Mouse (Mus musculus) CH12.LX (cell line): ENCODE results near the gene Ctnnd1. TPM values are rescaled to one million over a fixed set of nuclear protein-coding genes. Genes with fewer than 3 reads are reported as not detected.

Experiments used
- DNase-seq: peaks from one replicate; pipeline ENCODE4 v3.0.0-alpha.2; 2013; ENCODE audit errors: extremely low read depth
- H3K27ac ChIP-seq: 2 replicates; pipeline ENCODE4 v1.5.1; 2012; ENCODE audit warnings: low read depth, mild to moderate bottlenecking, control low read depth, moderate library complexity; ENCODE audit not compliant: insufficient read depth
- H3K27me3 ChIP-seq: replicated peaks from 2 replicates; pipeline ENCODE3; 2012; ENCODE audit warnings: inconsistent platforms
- H3K36me3 ChIP-seq, 2 experiments: replicated peaks in 1 of 2; 2 replicates each; pipeline versions ENCODE3 to v1.6.1; 2012; ENCODE audit warnings: inconsistent platforms in 1 of 2, low read length in 1 of 2, mild to moderate bottlenecking in 1 of 2, mixed read lengths in 1 of 2, moderate library complexity in 1 of 2; ENCODE audit not compliant: control insufficient read depth in 1 of 2, insufficient read depth in 1 of 2
- H3K4me1 ChIP-seq, 2 experiments: 2 replicates each; pipeline ENCODE4 v1.6.1; 2012; ENCODE audit warnings: inconsistent platforms in 1 of 2, moderate library complexity in 1 of 2; ENCODE audit not compliant: insufficient read depth in 2 of 2, control insufficient read depth in 1 of 2
- H3K4me2 ChIP-seq: 2 replicates; pipeline ENCODE4 v1.6.1; 2012; ENCODE audit warnings: low read depth, mild to moderate bottlenecking, control low read depth; ENCODE audit not compliant: poor library complexity, insufficient read depth, severe bottlenecking
- H3K4me3 ChIP-seq, 3 experiments: fragments of 150-350 bp in 1 of 3; sonication (generic) in 1 of 3; replicated peaks in 1 of 3; 2 replicates each; pipeline versions ENCODE3 to v1.5.1; 2011 to 2012; ENCODE audit warnings: low read depth in 2 of 3, low read length in 2 of 3, mild to moderate bottlenecking in 2 of 3, moderate library complexity in 2 of 3, control low read depth in 1 of 3, improper control_type of control experiment in 1 of 3, inconsistent platforms in 1 of 3, mixed read lengths in 1 of 3; ENCODE audit not compliant: poor library complexity in 1 of 3
- H3K79me2 ChIP-seq: replicated peaks from 2 replicates; pipeline ENCODE4 v1.6.1; 2012; ENCODE audit warnings: mild to moderate bottlenecking, moderate library complexity; ENCODE audit not compliant: control insufficient read depth, poor library complexity, insufficient read depth, severe bottlenecking; ENCODE audit errors: extremely low read depth
- H3K9ac ChIP-seq: 2 replicates; pipeline ENCODE4 v1.6.1; 2012; ENCODE audit warnings: low read depth, mild to moderate bottlenecking, control low read depth, moderate library complexity; ENCODE audit not compliant: insufficient read depth
- H3K9me3 ChIP-seq: replicated peaks from 2 replicates; pipeline ENCODE3; 2012; ENCODE audit warnings: low read length, inconsistent platforms, mixed read lengths
- BHLHE40 ChIP-seq: IDR thresholded peaks from 2 replicates; pipeline ENCODE4 v1.6.1; 2011; ENCODE audit warnings: mild to moderate bottlenecking, low read depth, low read length, improper control_type of control experiment
- CHD1 ChIP-seq: IDR thresholded peaks from 2 replicates; pipeline ENCODE4 v1.6.1; 2012; ENCODE audit warnings: low read depth, low read length, improper control_type of control experiment, inconsistent platforms
- CHD2 ChIP-seq: IDR thresholded peaks from 2 replicates; pipeline ENCODE4 v1.6.1; 2011; ENCODE audit warnings: low read length, improper control_type of control experiment
- EP300 ChIP-seq: IDR thresholded peaks from 2 replicates; pipeline ENCODE4 v1.6.1; 2011; ENCODE audit warnings: low read length, improper control_type of control experiment
- GABPA ChIP-seq: IDR thresholded peaks from 2 replicates; pipeline ENCODE4 v1.6.1; 2012; ENCODE audit warnings: low read depth, low read length, improper control_type of control experiment, inconsistent platforms; ENCODE audit not compliant: insufficient replicate concordance
- IRF4 ChIP-seq: IDR thresholded peaks from 2 replicates; pipeline ENCODE4 v1.6.1; 2014; ENCODE audit warnings: low read depth, mild to moderate bottlenecking, inconsistent platforms, low read length, improper control_type of control experiment
- JUN ChIP-seq: IDR thresholded peaks from 2 replicates; pipeline ENCODE4 v1.6.1; 2011; ENCODE audit warnings: low read depth, mild to moderate bottlenecking, low read length, improper control_type of control experiment, moderate library complexity; ENCODE audit not compliant: insufficient read depth
- JUND ChIP-seq: conservative IDR thresholded peaks from 2 replicates; pipeline ENCODE4 v1.6.1; 2011; ENCODE audit warnings: low read depth, low read length, improper control_type of control experiment
- KAT2A ChIP-seq: IDR thresholded peaks from 2 replicates; pipeline ENCODE4 v1.6.1; 2012; ENCODE audit warnings: low read length, improper control_type of control experiment, inconsistent platforms; ENCODE audit not compliant: insufficient replicate concordance
- MAX ChIP-seq: IDR thresholded peaks from 2 replicates; pipeline ENCODE4 v1.6.1; 2011; ENCODE audit warnings: low read length, improper control_type of control experiment
- MAZ ChIP-seq: IDR thresholded peaks from 2 replicates; pipeline ENCODE4 v1.6.1; 2012; ENCODE audit warnings: low read depth, mild to moderate bottlenecking, inconsistent platforms, low read length, improper control_type of control experiment, moderate library complexity
- MXI1 ChIP-seq: IDR thresholded peaks from 2 replicates; pipeline ENCODE4 v1.6.1; 2011; ENCODE audit warnings: mild to moderate bottlenecking, low read depth, low read length, improper control_type of control experiment
- NELFE ChIP-seq: IDR thresholded peaks from 2 replicates; pipeline ENCODE4 v1.6.1; 2011; ENCODE audit warnings: low read depth, low read length, improper control_type of control experiment
- PAX5 ChIP-seq: IDR thresholded peaks from 2 replicates; pipeline ENCODE4 v1.6.1; 2012; ENCODE audit warnings: low read length, inconsistent platforms, mixed read lengths
- POLR2A ChIP-seq: IDR thresholded peaks from 2 replicates; pipeline ENCODE4 v1.6.1; 2011; ENCODE audit warnings: low read depth, mild to moderate bottlenecking, improper control_type of control experiment, low read length
- POLR2AphosphoS2 ChIP-seq: IDR thresholded peaks from 2 replicates; pipeline ENCODE4 v1.6.1; 2011; ENCODE audit warnings: low read depth, low read length, improper control_type of control experiment
- RAD21 ChIP-seq: IDR thresholded peaks from 2 replicates; pipeline ENCODE4 v1.6.1; 2011; ENCODE audit warnings: low read depth, mild to moderate bottlenecking, low read length, improper control_type of control experiment, moderate library complexity
- RCOR1 ChIP-seq: conservative IDR thresholded peaks from 2 replicates; pipeline ENCODE4 v1.6.1; 2012; ENCODE audit warnings: low read depth, mild to moderate bottlenecking, inconsistent platforms, low read length, improper control_type of control experiment
- SMC3 ChIP-seq: IDR thresholded peaks from 2 replicates; pipeline ENCODE4 v1.6.1; 2011; ENCODE audit warnings: low read depth, low read length, improper control_type of control experiment
- TBP ChIP-seq: conservative IDR thresholded peaks from 2 replicates; pipeline ENCODE4 v1.6.1; 2011; ENCODE audit warnings: low read depth, low read length, improper control_type of control experiment
- UBTF ChIP-seq: IDR thresholded peaks from 2 replicates; pipeline ENCODE4 v1.6.1; 2012; ENCODE audit warnings: low read depth, mild to moderate bottlenecking, inconsistent platforms, low read length, improper control_type of control experiment, moderate library complexity
- USF1 ChIP-seq: IDR thresholded peaks from 2 replicates; pipeline ENCODE4 v1.6.1; 2014; ENCODE audit warnings: low read depth, mild to moderate bottlenecking, inconsistent platforms, low read length, improper control_type of control experiment
- USF2 ChIP-seq: conservative IDR thresholded peaks from 2 replicates; pipeline ENCODE4 v1.6.1; 2011; ENCODE audit warnings: low read depth, low read length, improper control_type of control experiment
- ZMIZ1 ChIP-seq: IDR thresholded peaks from 2 replicates; pipeline ENCODE4 v1.6.1; 2012; ENCODE audit warnings: low read depth, mild to moderate bottlenecking, inconsistent platforms, low read length, improper control_type of control experiment
- ZNF384 ChIP-seq: IDR thresholded peaks from 2 replicates; pipeline ENCODE4 v1.6.1; 2012; ENCODE audit warnings: low read depth, low read length, improper control_type of control experiment, inconsistent platforms
- dilution Hi-C: fragments of 300-500 bp; cut with MboI; formaldehyde crosslinking; loops from 2 replicates; pipeline ENCODE4 v1.14.3; 2020; ENCODE audit warnings: low sequenced_read_pairs; ENCODE audit not compliant: extremely low pct_unique_long_range_greater_than_20kb, extremely low pct_ligation_motif_present
- in situ Hi-C: fragments of 300-500 bp; cut with MboI; formaldehyde crosslinking; loops from 3 replicates; pipeline ENCODE4 v1.14.3; 2019; ENCODE audit warnings: low sequenced_read_pairs, low pct_ligation_motif_present, low pct_unique_long_range_greater_than_20kb, mixed read lengths
- polyA plus RNA-seq: library from polyadenylated mRNA; unstranded; fragments of >175 nt; gene quantifications from 2 replicates; pipeline ENCODE4 v1.2.1, GENCODE M21; 2012; ENCODE audit warnings: low read depth; ENCODE audit not compliant: insufficient read length
- total RNA-seq, 2 experiments: library from RNA; depleted of rRNA; stranded (reverse); fragments of 300-350 nt in 1 of 2; fragments of >200 nt in 1 of 2; gene quantifications; 2 replicates each; pipeline ENCODE4 v1.2.3; 2012 to 2014

Ctnnd1 gene
- total and polyA plus RNA-seq, 3 experiments, result 0.38 to 2.8 (median 1.2) TPM

GRCm38 (mm10) chr2:84599270-84599888 is 51.2 kb downstream of the Ctnnd1 start:
- in situ Hi-C loops (no loop called here), dilution Hi-C loops (no loop called here)
- Histone ChIP-seq H3K9me3 (no peaks in the 10 kb centered on the region), H3K27me3 (no peaks in the 10 kb centered on the region), H3K79me2 (no peaks in the 10 kb centered on the region), H3K4me2 (no peak overlapping the region), H3K9ac (no peak overlapping the region), H3K36me3 (peaks cover 0 to 4% of the 10 kb centered on the region in 2 experiments), H3K4me3 (no peak overlapping the region), H3K4me1 (no peaks in the 10 kb centered on the region), H3K27ac (no peak overlapping the region)
- DNase-seq, result no peak
- TF ChIP-seq RCOR1 (no peak), EP300 (no peak), JUND (no peak), RAD21 (no peak), CHD2 (no peak), TBP (no peak), USF1 (no peak), MAX (no peak), JUN (no peak), NELFE (no peak)

DNA sequence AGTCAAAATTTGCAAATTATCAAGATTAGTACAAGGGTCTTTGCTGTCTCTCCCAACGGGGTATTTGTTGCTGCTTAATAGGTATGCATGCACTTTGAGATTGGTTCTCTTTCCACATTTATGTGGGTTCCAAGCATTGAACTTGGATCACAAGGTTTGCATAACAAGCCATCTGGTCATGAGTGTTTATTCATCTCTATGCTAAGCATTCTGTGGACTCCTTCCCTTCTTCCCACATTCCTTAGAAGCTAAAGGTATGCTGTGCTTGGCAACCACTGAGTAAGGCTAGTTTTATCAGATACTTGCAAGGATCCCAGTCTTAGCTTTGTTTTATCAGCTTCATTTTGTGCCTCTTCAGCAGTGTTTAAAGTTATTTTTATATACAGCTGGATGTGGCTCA is 53.4 kb downstream of the Ctnnd1 start:
- in situ Hi-C loops, result no loop called here
- Histone ChIP-seq H3K27me3 (no peaks in the 10 kb centered on the region), H3K4me2 (no peak overlapping the region)

More for the DNA sequence above, 53.4 kb downstream of the Ctnnd1 start:
- Histone ChIP-seq H3K36me3 (no peaks in the 10 kb centered on the region), H3K9ac (no peak overlapping the region), H3K27ac (no peak overlapping the region), H3K79me2 (no peaks in the 10 kb centered on the region), H3K4me1 (peaks cover 0 to 3% of the 10 kb centered on the region in 2 experiments; a peak in 1 of 4 replicates), H3K4me3 (no peak overlapping the region), H3K9me3 (no peaks in the 10 kb centered on the region)
- dilution Hi-C loops, result no loop called here
- no peak for DNase-seq
- TF ChIP-seq PAX5, result no peak
- TF ChIP-seq IRF4, result no peak
- TF ChIP-seq TBP, result no peak
- no peak for TF ChIP-seq ZNF384
- no peak for TF ChIP-seq GABPA
- no peak for TF ChIP-seq MAZ
- TF ChIP-seq ZMIZ1, result no peak
- TF ChIP-seq POLR2AphosphoS2, result no peak
- TF ChIP-seq CHD1, result no peak
- TF ChIP-seq JUN, result no peak
- no peak for TF ChIP-seq USF1
- no peak for TF ChIP-seq POLR2A
- TF ChIP-seq UBTF, result no peak
- no peak for TF ChIP-seq MXI1
- no peak for TF ChIP-seq KAT2A
- no peak for TF ChIP-seq SMC3
- no peak for TF ChIP-seq BHLHE40
- TF ChIP-seq USF2, result no peak
